Mouse (Mus musculus): ENCODE data around the gene Tshb.

DNA sequence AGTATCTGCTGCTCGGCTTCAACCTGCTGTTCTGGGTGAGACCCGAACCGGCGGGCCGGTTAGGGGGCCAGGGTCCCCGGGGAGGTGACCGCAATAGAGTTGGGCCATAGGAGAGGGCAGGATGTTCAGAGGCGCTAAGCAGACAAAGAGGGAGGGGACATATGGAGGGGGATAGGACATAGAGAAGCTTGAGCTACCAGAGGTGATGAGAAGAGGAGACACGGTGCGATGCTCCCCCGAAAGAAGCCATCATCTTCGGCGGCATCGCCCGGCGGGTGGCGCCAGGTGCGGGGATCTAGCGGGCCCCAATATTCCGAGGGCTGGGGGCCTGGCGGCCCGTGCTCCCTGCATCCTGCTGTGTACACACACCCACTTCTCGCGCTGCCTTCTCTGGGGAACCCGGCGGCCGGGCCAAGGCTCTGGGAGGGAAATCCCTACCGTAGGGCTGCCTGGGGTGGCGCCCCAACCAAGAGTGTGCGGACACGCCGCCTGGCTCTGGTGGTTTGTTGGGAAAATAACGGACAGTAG lies 47.4 kb downstream of the Tshb start:
- TF ChIP-seq CTCF (IDR thresholded peaks at IDR 0.05; ENCODE audit: low read depth, low read length) = no peak
- TF ChIP-seq POLR2A (IDR thresholded peaks at IDR 0.05; ENCODE audit: borderline replicate concordance, low read depth, low read length) = no peak
